Mouse (Mus musculus) liver, embryonic 16.5 days (tissue): Measurements from ENCODE around the gene Slc38a9. TPM values are rescaled to one million over a fixed set of nuclear protein-coding genes. Genes with fewer than 3 reads are reported as not detected.

ENCODE experiments used
- ATAC-seq: fragments of 200-750 bp; cut with Nextera tagmentation; 2 replicates; pipeline ENCODE4 v1.8.0; 2017; ENCODE audit warnings: low read depth, mild to moderate bottlenecking, moderate number of reproducible peaks, moderate library complexity
- H3K27ac ChIP-seq: fragments of 300-500 bp; sonication (generic); 2 replicates; pipeline ENCODE4 v1.5.1; 2014; ENCODE audit warnings: mild to moderate bottlenecking, low read length
- H3K27me3 ChIP-seq: fragments of 300-500 bp; sonication (generic); 2 replicates; pipeline ENCODE4 v1.6.1; 2014; ENCODE audit warnings: low read depth, low read length, mixed read lengths; ENCODE audit not compliant: control insufficient read depth, insufficient read depth
- H3K36me3 ChIP-seq: fragments of 300-500 bp; sonication (generic); 2 replicates; pipeline ENCODE4 v1.6.1; 2014; ENCODE audit warnings: mild to moderate bottlenecking; ENCODE audit not compliant: control insufficient read depth, insufficient read depth
- H3K4me1 ChIP-seq: fragments of 300-500 bp; sonication (generic); 2 replicates; pipeline ENCODE4 v1.6.1; 2014; ENCODE audit warnings: low read depth, low read length, mixed read lengths; ENCODE audit not compliant: control insufficient read depth
- H3K4me2 ChIP-seq: fragments of 300-500 bp; sonication (generic); 2 replicates; pipeline ENCODE4 v1.6.1; 2014; ENCODE audit warnings: low read depth, low read length, mixed read lengths
- H3K4me3 ChIP-seq: fragments of 300-500 bp; sonication (generic); 2 replicates; pipeline ENCODE4 v1.5.1; 2014; ENCODE audit warnings: low read depth, mild to moderate bottlenecking, low read length
- H3K9ac ChIP-seq: fragments of 300-500 bp; sonication (generic); 2 replicates; pipeline ENCODE4 v1.6.1; 2014; ENCODE audit warnings: low read depth, low read length
- H3K9me3 ChIP-seq: fragments of 300-500 bp; sonication (generic); replicated peaks from 2 replicates; pipeline ENCODE4 v1.6.1; 2016; ENCODE audit warnings: low read length; ENCODE audit not compliant: control insufficient read depth
- WGBS: fragments of 180-500 bp; shearing (Covaris S2); extraction: QIAGEN DNeasy Blood & Tissue Kit; methylation state at CpG from one replicate; pipeline ENCODE4 v1.1.7; 2014; ENCODE audit not compliant: insufficient replicate concordance; 5-methylcytosine and 5-hydroxymethylcytosine counted together
- polyA plus RNA-seq: library from polyadenylated mRNA; unstranded; fragments of >200 nt; fragmentation: Nextera tagmentation; extraction: Ambion mirVana; gene quantifications from 2 replicates; pipeline ENCODE4 v1.2.1, GENCODE M21; 2015

Gene Slc38a9
- polyA plus RNA-seq, 1 experiment from 2014 or later, result 14.6 TPM

DNA sequence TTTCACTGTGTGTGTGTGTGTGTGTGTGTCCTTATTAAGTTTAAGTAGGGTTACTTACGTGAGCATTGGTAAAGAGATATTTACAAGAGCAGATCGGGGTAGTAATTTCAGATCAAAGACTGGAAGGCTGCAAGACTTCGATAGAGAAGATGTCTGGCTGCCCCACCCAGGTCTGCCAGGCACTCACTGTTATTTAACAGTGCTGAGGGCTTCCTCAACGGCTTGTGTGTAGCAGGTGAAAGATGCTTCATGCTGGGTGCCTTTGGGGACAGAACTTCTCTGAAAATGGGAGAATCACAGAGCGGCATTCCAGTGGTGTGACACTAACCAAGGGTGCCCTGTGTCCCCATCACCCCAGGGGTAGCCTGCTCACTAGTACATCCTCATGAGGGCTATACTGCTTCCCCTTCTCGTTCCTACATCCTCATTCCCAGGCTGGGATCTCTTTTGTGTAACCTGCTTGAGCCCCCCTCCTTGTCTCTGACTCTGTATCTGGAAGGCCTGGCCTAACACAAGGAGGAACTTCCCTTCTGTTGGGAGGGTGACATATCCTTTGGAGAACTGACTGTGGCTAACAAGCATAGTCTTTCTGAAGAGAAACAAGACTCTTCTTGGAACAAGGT lies 87.4 kb downstream of the Slc38a9 start:
- H3K27me3 ChIP-seq, result no peaks in the 10 kb centered on the region
- peak overlapping the region; percentile 53 for H3K4me2 ChIP-seq
- ATAC-seq, result peak; percentile 78
- peak overlapping the region; percentile 66 for H3K9ac ChIP-seq
- peaks cover 76% of the 10 kb centered on the region for H3K4me1 ChIP-seq
- H3K27ac ChIP-seq, result peak overlapping the region; percentile 97
- WGBS, result 27% methylated on average over 6 of the region's 6 CpGs
- no peaks in the 10 kb centered on the region for H3K36me3 ChIP-seq
- peak overlapping the region; percentile 30 for H3K4me3 ChIP-seq
- H3K9me3 ChIP-seq, result no peaks in the 10 kb centered on the region

DNA sequence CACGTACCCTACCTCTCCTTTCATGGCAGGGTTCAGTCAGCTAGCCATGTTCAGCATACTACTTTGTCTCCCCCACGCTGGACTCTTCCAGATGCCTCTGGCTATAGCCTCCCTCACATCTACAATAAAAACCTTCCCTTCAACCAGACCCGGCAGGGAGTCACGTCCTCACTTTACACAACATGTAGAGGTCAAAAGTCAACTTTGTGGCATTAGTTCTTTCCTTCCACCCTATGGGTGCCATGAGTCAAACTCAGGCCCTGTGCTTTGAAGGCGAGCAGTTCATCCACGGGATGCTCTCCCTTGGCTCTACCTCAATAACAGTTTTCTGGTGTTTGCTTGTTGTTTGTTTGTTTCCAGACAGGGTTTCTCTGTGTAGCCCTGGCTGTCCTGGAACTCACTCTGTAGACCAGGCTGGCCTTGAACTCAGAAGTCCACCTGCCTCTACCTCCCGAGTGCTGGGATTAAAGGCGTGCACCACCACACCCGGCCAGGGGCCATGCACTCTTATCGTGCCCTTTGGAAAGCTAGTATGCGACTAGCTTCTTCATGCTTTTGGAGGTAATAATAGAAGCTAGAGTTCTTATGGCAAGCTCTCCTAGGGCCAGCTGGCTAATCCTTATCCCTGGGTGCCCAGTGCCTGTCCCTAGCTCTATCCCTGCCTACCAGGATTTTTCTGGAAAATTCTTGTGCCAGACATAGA lies 88.4 kb downstream of the Slc38a9 start:
- Histone ChIP-seq H3K27ac (peak overlapping the region; percentile 97), H3K4me2 (peak overlapping the region; percentile 44), H3K27me3 (no peaks in the 10 kb centered on the region), H3K36me3 (no peaks in the 10 kb centered on the region), H3K4me3 (0 out of 2 replicates have a peak overlapping the region, but pooled peaks have one; percentile 13), H3K9ac (peak overlapping the region; percentile 66), H3K4me1 (peaks cover 75% of the 10 kb centered on the region), H3K9me3 (no peaks in the 10 kb centered on the region)
- no peak; the same call in 1 of the 2 replicates for ATAC-seq
- WGBS, result 63% methylated on average over 11 of the region's 11 CpGs

DNA sequence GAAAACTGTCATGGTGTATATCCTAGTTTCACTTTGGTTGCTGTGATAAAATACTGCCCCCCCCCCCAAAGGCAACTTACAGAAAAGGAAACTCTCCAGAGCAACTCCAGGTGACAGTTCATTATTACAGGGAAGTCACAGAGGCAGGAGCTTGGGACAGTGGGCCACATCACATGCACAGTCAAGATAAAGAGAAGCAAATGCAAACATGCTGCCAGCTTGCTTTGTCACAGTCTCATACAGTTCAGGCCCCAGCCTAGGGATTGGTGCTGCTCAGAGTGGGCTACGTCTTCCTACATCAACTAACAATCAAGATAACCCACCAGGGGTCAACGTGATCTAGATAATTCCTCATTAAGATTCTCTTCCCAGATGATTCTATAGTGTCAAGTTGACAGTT lies 89.3 kb downstream of the Slc38a9 start:
- Histone ChIP-seq H3K4me2 (0 out of 2 replicates have a peak overlapping the region, but pooled peaks have one; percentile 44), H3K4me1 (peaks cover 66% of the 10 kb centered on the region), H3K36me3 (no peaks in the 10 kb centered on the region), H3K27ac (peak overlapping the region; percentile 97), H3K9ac (peak overlapping the region; percentile 50), H3K9me3 (no peaks in the 10 kb centered on the region), H3K4me3 (no peak overlapping the region), H3K27me3 (no peaks in the 10 kb centered on the region)
- 81% methylated on average over 2 of the region's 2 CpGs for WGBS
- no peak for ATAC-seq

DNA sequence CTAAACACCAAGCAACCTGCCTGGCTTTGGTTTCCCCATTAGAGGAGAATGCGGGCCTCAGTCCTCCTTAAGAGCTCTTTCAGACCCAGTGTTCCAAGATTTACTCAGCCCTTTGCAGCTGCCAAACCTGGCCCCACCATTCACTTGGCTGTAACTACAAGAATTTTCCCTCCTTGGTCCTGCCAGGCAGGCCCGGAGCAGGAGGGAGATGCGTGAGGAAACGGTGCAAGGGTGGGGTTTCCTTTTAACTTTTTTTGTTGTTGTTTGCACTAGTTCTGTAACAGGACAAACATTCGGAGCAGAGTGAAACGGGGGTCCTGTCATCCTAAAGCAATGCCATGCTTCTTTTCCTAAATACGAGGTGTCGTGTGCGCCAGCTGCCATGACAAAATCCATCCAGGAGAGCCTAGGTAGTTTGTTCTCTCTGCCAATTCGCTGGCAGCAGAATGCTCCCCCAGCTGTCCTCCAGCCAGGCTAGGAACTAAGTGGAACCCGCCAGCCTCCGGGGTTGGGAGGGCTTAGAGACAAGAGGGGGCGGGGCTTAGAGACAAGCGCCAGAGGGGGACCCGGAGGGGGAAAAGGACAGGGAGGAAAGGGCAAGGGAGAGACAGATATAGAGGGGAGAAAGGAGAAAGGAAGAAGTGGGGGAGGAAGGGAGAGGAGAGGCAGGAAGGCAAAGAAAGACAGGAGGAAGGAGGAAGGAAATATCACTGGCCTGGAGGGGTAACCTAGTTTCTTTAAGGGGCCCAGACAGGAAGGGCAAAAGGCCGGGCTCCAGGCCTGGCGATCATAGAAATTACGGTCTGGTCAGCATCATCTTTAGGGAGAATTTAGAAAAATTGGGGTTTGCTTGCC lies 91.1 kb downstream of the Slc38a9 start:
- WGBS, result 12% methylated on average over 18 of the region's 18 CpGs
- Histone ChIP-seq H3K4me3 (peak overlapping the region; percentile 0; the same call in 1 of the 2 replicates), H3K27ac (peak overlapping the region; percentile 70), H3K27me3 (no peaks in the 10 kb centered on the region), H3K4me1 (peaks cover 55% of the 10 kb centered on the region), H3K9me3 (no peaks in the 10 kb centered on the region), H3K9ac (peak overlapping the region; percentile 33), H3K4me2 (peak overlapping the region; percentile 44), H3K36me3 (no peaks in the 10 kb centered on the region)
- ATAC-seq, result peak; percentile 39

DNA sequence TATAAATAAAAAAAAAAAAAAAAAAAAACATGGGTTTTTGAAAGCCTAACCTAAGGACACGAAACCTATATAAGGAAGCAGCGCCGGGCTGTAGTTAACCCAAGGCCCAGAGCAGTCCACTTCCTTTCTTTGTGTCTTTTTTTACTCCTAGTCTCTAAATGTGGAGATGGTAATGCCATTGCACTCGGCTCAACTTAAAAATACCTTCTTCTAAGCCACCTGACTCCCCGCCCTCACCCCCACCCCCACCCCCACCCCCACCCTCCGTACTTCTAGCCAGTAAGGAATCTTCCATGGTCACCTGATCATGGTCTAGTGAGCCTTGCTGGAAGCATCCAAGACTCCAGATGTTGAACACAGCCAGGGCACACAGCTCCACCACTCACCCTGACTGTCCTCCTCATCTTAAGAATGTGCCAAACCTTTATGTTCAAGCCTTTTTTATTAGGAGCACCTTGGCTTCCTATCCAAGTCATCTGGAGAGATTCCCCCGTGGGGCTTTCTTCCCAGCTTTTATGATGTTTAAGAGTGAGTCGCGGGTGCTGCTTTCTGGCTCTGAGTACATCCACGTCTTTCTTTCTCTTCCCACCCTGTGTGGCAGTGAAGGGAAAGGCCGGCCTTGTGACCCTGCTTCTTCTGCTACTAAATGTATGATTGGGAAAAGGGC lies 91.9 kb downstream of the Slc38a9 start:
- peaks cover 47% of the 10 kb centered on the region for H3K4me1 ChIP-seq
- peak overlapping the region; percentile 0; the same call in 1 of the 2 replicates for H3K4me3 ChIP-seq
- no peak for ATAC-seq
- H3K9ac ChIP-seq, result peak overlapping the region; percentile 33; the same call in 1 of the 2 replicates
- no peaks in the 10 kb centered on the region for H3K27me3 ChIP-seq
- H3K27ac ChIP-seq, result peak overlapping the region; percentile 70
- 49% methylated on average over 11 of the region's 11 CpGs for WGBS
- no peaks in the 10 kb centered on the region for H3K9me3 ChIP-seq
- no peaks in the 10 kb centered on the region for H3K36me3 ChIP-seq
- peak overlapping the region; percentile 44 for H3K4me2 ChIP-seq

DNA sequence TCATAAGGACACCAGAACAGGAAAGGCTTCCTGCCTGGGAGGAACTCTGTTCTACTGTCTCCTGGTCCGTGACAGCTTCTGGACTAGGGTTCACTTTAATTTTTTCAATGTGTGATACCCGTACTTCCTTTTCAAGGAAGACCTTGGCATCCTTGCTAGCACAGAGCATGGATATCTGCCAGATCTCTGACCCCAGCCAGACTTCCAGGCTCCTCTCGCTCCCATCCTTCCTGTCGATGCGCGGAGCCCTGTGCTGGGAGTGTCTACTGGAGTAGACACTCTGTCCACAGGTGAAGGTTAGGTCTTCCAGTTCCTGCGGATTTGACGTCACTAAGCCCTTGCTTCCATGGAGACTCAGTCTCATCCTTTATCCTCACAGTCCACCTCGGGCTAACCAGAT lies 93.0 kb downstream of the Slc38a9 start:
- no peak overlapping the region for H3K9ac ChIP-seq
- ATAC-seq, result peak; percentile 12
- H3K4me2 ChIP-seq, result no peak overlapping the region
- H3K4me1 ChIP-seq, result peaks cover 39% of the 10 kb centered on the region
- H3K27me3 ChIP-seq, result no peaks in the 10 kb centered on the region
- peak overlapping the region; percentile 36; the same call in 1 of the 2 replicates for H3K27ac ChIP-seq
- no peaks in the 10 kb centered on the region for H3K9me3 ChIP-seq
- H3K4me3 ChIP-seq, result no peak overlapping the region
- H3K36me3 ChIP-seq, result no peaks in the 10 kb centered on the region
- WGBS, result 80% methylated on average over 9 of the region's 9 CpGs

DNA sequence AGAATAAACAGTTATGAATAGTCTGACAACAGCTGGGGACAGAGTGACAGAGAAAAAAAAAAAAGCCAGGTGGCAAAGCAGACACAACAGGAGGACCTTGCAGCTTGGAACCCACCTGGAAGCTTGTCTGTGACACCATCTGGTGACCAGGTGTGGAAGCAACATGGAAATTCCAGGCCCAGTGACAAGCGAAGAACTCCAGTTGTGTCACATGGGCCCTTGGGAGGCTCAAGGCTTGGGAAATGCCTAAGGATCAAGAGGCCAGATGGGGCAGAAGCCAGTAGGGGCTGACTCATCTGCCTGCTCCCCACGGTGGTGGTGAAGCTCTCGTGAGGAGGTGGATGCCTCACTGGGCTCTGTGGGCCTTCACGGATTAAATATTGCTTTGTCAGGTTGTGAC lies 94.3 kb downstream of the Slc38a9 start:
- Histone ChIP-seq H3K9me3 (no peaks in the 10 kb centered on the region), H3K27ac (no peak overlapping the region), H3K4me2 (no peak overlapping the region), H3K36me3 (no peaks in the 10 kb centered on the region), H3K9ac (no peak overlapping the region), H3K4me1 (peaks cover 27% of the 10 kb centered on the region), H3K4me3 (no peak overlapping the region), H3K27me3 (no peaks in the 10 kb centered on the region)
- 51% methylated on average over 4 of the region's 4 CpGs for WGBS
- no peak for ATAC-seq

DNA sequence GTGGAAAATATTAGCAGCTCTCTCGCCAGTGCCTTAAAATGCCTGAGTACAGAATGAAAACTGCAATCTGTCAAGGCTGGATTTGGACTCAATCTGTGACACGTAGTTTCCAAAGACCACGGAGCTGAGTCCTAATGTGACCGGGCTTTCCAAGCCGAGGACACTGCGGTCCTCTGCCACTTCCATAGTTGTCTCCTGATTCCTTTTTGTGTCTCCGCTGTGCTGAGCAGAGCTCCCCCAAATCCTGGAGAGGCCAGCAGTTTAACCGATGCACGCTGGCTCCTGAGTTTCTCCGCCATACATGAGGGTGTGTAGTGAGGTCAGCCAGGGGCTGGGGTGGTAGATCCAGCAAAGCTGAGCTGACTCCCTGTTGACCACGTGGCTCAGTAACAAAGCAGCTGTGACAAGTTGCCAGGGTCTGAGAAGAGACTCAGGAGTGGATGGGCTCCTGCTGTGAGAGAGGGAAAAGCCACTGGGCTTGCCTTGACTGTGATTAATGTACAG lies 95.0 kb downstream of the Slc38a9 start:
- no peak overlapping the region for H3K4me2 ChIP-seq
- H3K36me3 ChIP-seq, result no peaks in the 10 kb centered on the region
- WGBS, result 70% methylated on average over 11 of the region's 11 CpGs
- no peak overlapping the region for H3K27ac ChIP-seq
- H3K9me3 ChIP-seq, result no peaks in the 10 kb centered on the region
- no peak overlapping the region for H3K4me3 ChIP-seq
- no peaks in the 10 kb centered on the region for H3K27me3 ChIP-seq
- no peak overlapping the region for H3K9ac ChIP-seq
- no peak for ATAC-seq
- peaks cover 25% of the 10 kb centered on the region for H3K4me1 ChIP-seq
